Mouse (Mus musculus): Measurements from ENCODE around the gene Baiap3. TPM values are rescaled to one million over a fixed set of nuclear protein-coding genes. Genes with fewer than 3 reads are reported as not detected.

Baiap3 gene
- total and polyA plus RNA-seq, 3 experiments = 0.32 to 1.5 (median 0.39) TPM

- Histone ChIP-seq H3K4me1 (ENCODE audit: control insufficient read depth, insufficient read depth, low read length) (peaks cover 20% of the 10 kb centered on the region), H3K4me3 (peak overlapping the region; percentile 88), H3K9ac (ENCODE audit: low read depth, low read length) (peak overlapping the region; percentile 86), H3K27me3 (ENCODE audit: control insufficient read depth, insufficient read depth, low read length) (no peaks in the 10 kb centered on the region), H3K36me3 (ENCODE audit: control insufficient read depth, insufficient read depth, low read length) (no peaks in the 10 kb centered on the region; the same call in 1 of the 2 replicates), H3K27ac (peak overlapping the region; percentile 100), H3K79me2 (replicated peaks; ENCODE audit: control insufficient read depth, insufficient read depth, low read length) (peaks cover 6% of the 10 kb centered on the region)
- intact Hi-C loops (cut with DNase I) = loop anchor here (2.0 to 5.0 kb wide), 5 partner anchors 88 to 336 kb away; partner anchors contain the start of genes BC003965, Clcn7, Cramp1l and Ift140
- TF ChIP-seq CTCF (IDR thresholded peaks at IDR 0.05) (no peak), EP300 (IDR thresholded peaks at IDR 0.05; ENCODE audit: insufficient read depth, low read depth, low read length) (0 out of 2 replicates have a peak, but pooled peaks have one; percentile 63), POLR2A (IDR thresholded peaks at IDR 0.05; ENCODE audit: insufficient read depth, low read depth, low read length) (peak; percentile 37; the same call in 1 of the 2 replicates)
- DNase-seq = peak; percentile 95
- under 1% methylated on average over 89 of the region's 92 CpGs for WGBS
Observed at GRCm38 (mm10) chr17:25272951-25273705, 17.0 kb upstream of the Baiap3 start.

GRCm38 (mm10) chr17:25272326-25272725 lies 16.2 kb upstream of the Baiap3 start:
- WGBS = under 1% methylated on average over 10 of the region's 10 CpGs
- Histone ChIP-seq H3K4me1 (ENCODE audit: control insufficient read depth, insufficient read depth, low read length) (peaks cover 20% of the 10 kb centered on the region), H3K79me2 (replicated peaks; ENCODE audit: control insufficient read depth, insufficient read depth, low read length) (peaks cover 6% of the 10 kb centered on the region), H3K27me3 (ENCODE audit: control insufficient read depth, insufficient read depth, low read length) (no peaks in the 10 kb centered on the region), H3K9ac (ENCODE audit: low read depth, low read length) (peak overlapping the region; percentile 86), H3K27ac (peak overlapping the region; percentile 100), H3K4me3 (peak overlapping the region; percentile 88), H3K36me3 (ENCODE audit: control insufficient read depth, insufficient read depth, low read length) (no peaks in the 10 kb centered on the region; the same call in 1 of the 2 replicates)
- DNase-seq = no peak
- TF ChIP-seq POLR2A (IDR thresholded peaks at IDR 0.05; ENCODE audit: insufficient read depth, low read depth, low read length) (no peak), CTCF (IDR thresholded peaks at IDR 0.05) (no peak), EP300 (IDR thresholded peaks at IDR 0.05; ENCODE audit: insufficient read depth, low read depth, low read length) (no peak)
- intact Hi-C loops (cut with DNase I) = loop anchor here (2.0 to 5.0 kb wide), 5 partner anchors 88 to 335 kb away; partner anchors contain the start of genes BC003965, Clcn7, Cramp1l and Ift140

GRCm38 (mm10) chr17:25270795-25271335 lies 14.7 kb upstream of the Baiap3 start:
- Histone ChIP-seq H3K27me3 (ENCODE audit: control insufficient read depth, insufficient read depth, low read length) (no peaks in the 10 kb centered on the region), H3K4me3 (no peak overlapping the region), H3K27ac (no peak overlapping the region), H3K9ac (ENCODE audit: low read depth, low read length) (no peak overlapping the region), H3K4me1 (ENCODE audit: control insufficient read depth, insufficient read depth, low read length) (peaks cover 20% of the 10 kb centered on the region), H3K79me2 (replicated peaks; ENCODE audit: control insufficient read depth, insufficient read depth, low read length) (peaks cover 6% of the 10 kb centered on the region), H3K36me3 (ENCODE audit: control insufficient read depth, insufficient read depth, low read length) (no peaks in the 10 kb centered on the region; the same call in none of the 2 replicates)
- WGBS = 18% methylated on average over 2 of the region's 2 CpGs
- intact Hi-C loops (cut with DNase I) = loop anchor here (5.0 kb wide), 4 partner anchors 139 to 334 kb away; partner anchors contain the start of genes Clcn7, Cramp1l, Ift140 and Mapk8ip3
- DNase-seq = no peak
- TF ChIP-seq POLR2A (IDR thresholded peaks at IDR 0.05; ENCODE audit: insufficient read depth, low read depth, low read length) = no peak
- TF ChIP-seq EP300 (IDR thresholded peaks at IDR 0.05; ENCODE audit: insufficient read depth, low read depth, low read length) = no peak
- no peak for TF ChIP-seq CTCF (IDR thresholded peaks at IDR 0.05)

- no peak overlapping the region for H3K9ac ChIP-seq (ENCODE audit: low read depth, low read length)
- no peaks in the 10 kb centered on the region for H3K4me1 ChIP-seq (ENCODE audit: control insufficient read depth, insufficient read depth, low read length)
- no peaks in the 10 kb centered on the region for H3K27me3 ChIP-seq (ENCODE audit: control insufficient read depth, insufficient read depth, low read length)
- peaks cover 3% of the 10 kb centered on the region for H3K36me3 ChIP-seq (ENCODE audit: control insufficient read depth, insufficient read depth, low read length)
- intact Hi-C loops (cut with DNase I) = no loop called here
- H3K27ac ChIP-seq = no peak overlapping the region
- H3K79me2 ChIP-seq (replicated peaks; ENCODE audit: control insufficient read depth, insufficient read depth, low read length) = no peaks in the 10 kb centered on the region; the same call in 1 of the 2 replicates
- 36% methylated on average over 3 of the region's 3 CpGs for WGBS
- TF ChIP-seq EP300 (IDR thresholded peaks at IDR 0.05; ENCODE audit: insufficient read depth, low read depth, low read length) (no peak), CTCF (IDR thresholded peaks at IDR 0.05) (peak; percentile 69)
- DNase-seq = peak; percentile 53 to 71
- H3K4me3 ChIP-seq = no peak overlapping the region
Observed at GRCm38 (mm10) chr17:25264453-25264852, 8.3 kb upstream of the Baiap3 start.

GRCm38 (mm10) chr17:25257804-25258261 lies 1.7 kb upstream of the Baiap3 start:
- 49% methylated on average over 6 of the region's 6 CpGs for WGBS
- Histone ChIP-seq H3K27me3 (ENCODE audit: control insufficient read depth, insufficient read depth, low read length) (peaks cover 7% of the 10 kb centered on the region; the same call in 1 of the 2 replicates), H3K4me1 (ENCODE audit: control insufficient read depth, insufficient read depth, low read length) (no peaks in the 10 kb centered on the region), H3K4me3 (no peak overlapping the region), H3K36me3 (ENCODE audit: control insufficient read depth, insufficient read depth, low read length) (no peaks in the 10 kb centered on the region), H3K27ac (no peak overlapping the region), H3K79me2 (replicated peaks; ENCODE audit: control insufficient read depth, insufficient read depth, low read length) (no peaks in the 10 kb centered on the region), H3K9ac (ENCODE audit: low read depth, low read length) (no peak overlapping the region)
- TF ChIP-seq POLR2A (IDR thresholded peaks at IDR 0.05; ENCODE audit: insufficient read depth, low read depth, low read length) = no peak
- TF ChIP-seq EP300 (IDR thresholded peaks at IDR 0.05; ENCODE audit: insufficient read depth, low read depth, low read length) = no peak
- TF ChIP-seq CTCF (IDR thresholded peaks at IDR 0.05) = no peak
- intact Hi-C loops (cut with DNase I) = no loop called here
- no peak for DNase-seq

Measured in heart, adult 2 months (tissue).